Mouse (Mus musculus) liver, adult 2 months (tissue): Measurements from ENCODE around the gene Epha8.

Experiments used
- CTCF ChIP-seq: fragments of 200-500 bp; IDR thresholded peaks from 2 replicates; pipeline ENCODE4 v1.5.1; 2011; ENCODE audit warnings: low read depth, low read length, control low read depth
- POLR2A ChIP-seq: fragments of 200-500 bp; IDR thresholded peaks from 2 replicates; pipeline ENCODE4 v1.6.1; 2011; ENCODE audit warnings: low read length, control low read depth; ENCODE audit not compliant: insufficient read depth; ENCODE audit errors: extremely low read depth

GRCm38 (mm10) chr4:136960068-136960467 lies 3.5 kb upstream of the Epha8 start:
- TF ChIP-seq CTCF, result no peak
- no peak for TF ChIP-seq POLR2A
